Mouse (Mus musculus): ENCODE data around the gene Oas3. TPM values are rescaled to one million over a fixed set of nuclear protein-coding genes. Genes with fewer than 3 reads are reported as not detected.

Gene Oas3
- polyA plus RNA-seq, 1 experiment from 2014 or later = 0.09 TPM

GRCm38 (mm10) chr5:120749688-120750087, 27.8 kb downstream of the Oas3 start, which contains the start of gene Oas2:
Oas2 (minus strand) TSS chr5:120749853.
- no peaks in the 10 kb centered on the region for H3K9me3 ChIP-seq
- H3K9ac ChIP-seq = no peak within 1 kb of the TSS
- H3K36me3 ChIP-seq (replicated peaks) = no peaks in the 10 kb centered on the region
- no peak within 1 kb of the TSS for H3K4me3 ChIP-seq (replicated peaks)
- no peak within 1 kb of the TSS for H3K27ac ChIP-seq
- 0 out of 2 replicates have a peak, but pooled peaks cover 4% of the 10 kb centered on the region for H3K27me3 ChIP-seq
- WGBS = 71% methylated on average over 5 of the region's 5 CpGs
- H3K4me1 ChIP-seq = no peaks in the 10 kb centered on the region
- ATAC-seq (ENCODE audit: low FRiP score) = no peak
- H3K4me2 ChIP-seq = no peak within 1 kb of the TSS

GRCm38 (mm10) chr5:120746451-120746850, 31.0 kb downstream of the Oas3 start:
- 16% methylated on average over 5 of the region's 5 CpGs for WGBS
- no peak overlapping the region for H3K9ac ChIP-seq

GRCm38 (mm10) chr5:120742125-120742524, 35.3 kb downstream of the Oas3 start:
- Histone ChIP-seq H3K27ac (no peak overlapping the region), H3K27me3 (peaks cover 17% of the 10 kb centered on the region; the same call in 1 of the 2 replicates), H3K4me2 (no peak overlapping the region), H3K9me3 (no peaks in the 10 kb centered on the region), H3K4me3 (replicated peaks) (no peak overlapping the region), H3K36me3 (replicated peaks) (no peaks in the 10 kb centered on the region), H3K9ac (no peak overlapping the region), H3K4me1 (no peaks in the 10 kb centered on the region)
- whole genome bisulfite sequencing = 27% methylated on average over 4 of the region's 4 CpGs
- ATAC-seq (ENCODE audit: low FRiP score) = no peak

More at GRCm38 (mm10) chr5:120746451-120746850, 31.0 kb downstream of the Oas3 start:
- H3K4me1 ChIP-seq = no peaks in the 10 kb centered on the region
- no peak overlapping the region for H3K4me3 ChIP-seq (replicated peaks)
- H3K4me2 ChIP-seq = no peak overlapping the region
- no peak for ATAC-seq (ENCODE audit: low FRiP score)
- peaks cover 13% of the 10 kb centered on the region; the same call in 1 of the 2 replicates for H3K27me3 ChIP-seq
- H3K27ac ChIP-seq = no peak overlapping the region
- H3K9me3 ChIP-seq = no peaks in the 10 kb centered on the region
- no peaks in the 10 kb centered on the region for H3K36me3 ChIP-seq (replicated peaks)

- no peak overlapping the region for H3K9ac ChIP-seq
- no peaks in the 10 kb centered on the region for H3K27me3 ChIP-seq
- H3K27ac ChIP-seq = no peak overlapping the region
- 69% methylated on average over 14 of the region's 14 CpGs for WGBS
- no peak overlapping the region for H3K4me3 ChIP-seq (replicated peaks)
- H3K4me1 ChIP-seq = peaks cover 8% of the 10 kb centered on the region; the same call in 1 of the 2 replicates
- no peak overlapping the region for H3K4me2 ChIP-seq
- no peaks in the 10 kb centered on the region for H3K36me3 ChIP-seq (replicated peaks)
- no peaks in the 10 kb centered on the region for H3K9me3 ChIP-seq
- ATAC-seq (ENCODE audit: low FRiP score) = no peak
Observed at GRCm38 (mm10) chr5:120734380-120734990, 43.0 kb downstream of the Oas3 start.

- no peak for ATAC-seq (ENCODE audit: low FRiP score)
Observed at GRCm38 (mm10) chr5:120733696-120734095, 43.8 kb downstream of the Oas3 start.

GRCm38 (mm10) chr5:120732740-120733139, 44.7 kb downstream of the Oas3 start:
- Histone ChIP-seq H3K4me2 (no peak overlapping the region), H3K9ac (no peak overlapping the region), H3K36me3 (replicated peaks) (no peaks in the 10 kb centered on the region), H3K9me3 (no peaks in the 10 kb centered on the region), H3K27ac (no peak overlapping the region), H3K27me3 (0 out of 2 replicates have a peak, but pooled peaks cover 8% of the 10 kb centered on the region), H3K4me1 (peaks cover 8% of the 10 kb centered on the region; the same call in 1 of the 2 replicates), H3K4me3 (replicated peaks) (no peak overlapping the region)
- 67% methylated on average over 1 of the region's 1 CpGs for WGBS
- no peak for ATAC-seq (ENCODE audit: low FRiP score)

More at GRCm38 (mm10) chr5:120733696-120734095, 43.8 kb downstream of the Oas3 start:
- no peak overlapping the region for H3K4me3 ChIP-seq (replicated peaks)
- peaks cover 8% of the 10 kb centered on the region; the same call in 1 of the 2 replicates for H3K4me1 ChIP-seq
- H3K9ac ChIP-seq = no peak overlapping the region
- 0 out of 2 replicates have a peak, but pooled peaks cover 5% of the 10 kb centered on the region for H3K27me3 ChIP-seq
- WGBS = 90% methylated on average over 3 of the region's 3 CpGs
- no peak overlapping the region for H3K4me2 ChIP-seq
- no peak overlapping the region for H3K27ac ChIP-seq
- H3K9me3 ChIP-seq = no peaks in the 10 kb centered on the region
- no peaks in the 10 kb centered on the region for H3K36me3 ChIP-seq (replicated peaks)

- Histone ChIP-seq H3K36me3 (replicated peaks) (no peaks in the 10 kb centered on the region), H3K9ac (no peak overlapping the region), H3K9me3 (no peaks in the 10 kb centered on the region), H3K27me3 (0 out of 2 replicates have a peak, but pooled peaks cover 8% of the 10 kb centered on the region), H3K4me1 (no peaks in the 10 kb centered on the region; the same call in 1 of the 2 replicates), H3K4me3 (replicated peaks) (no peak overlapping the region), H3K27ac (no peak overlapping the region), H3K4me2 (no peak overlapping the region)
- no peak for ATAC-seq (ENCODE audit: low FRiP score)
- 74% methylated on average over 10 of the region's 10 CpGs for WGBS
Observed at GRCm38 (mm10) chr5:120729319-120729718, 48.1 kb downstream of the Oas3 start.

- Histone ChIP-seq H3K27me3 (0 out of 2 replicates have a peak, but pooled peaks cover 8% of the 10 kb centered on the region), H3K9me3 (no peaks in the 10 kb centered on the region), H3K36me3 (replicated peaks) (no peaks in the 10 kb centered on the region), H3K4me1 (no peaks in the 10 kb centered on the region), H3K4me2 (no peak overlapping the region), H3K4me3 (replicated peaks) (no peak overlapping the region), H3K9ac (no peak overlapping the region), H3K27ac (no peak overlapping the region)
- no peak for ATAC-seq (ENCODE audit: low FRiP score)
- WGBS = 64% methylated on average over 12 of the region's 12 CpGs
Observed at GRCm38 (mm10) chr5:120725811-120726455, 51.5 kb downstream of the Oas3 start.

- 61% methylated on average over 7 of the region's 7 CpGs for WGBS
- no peak for ATAC-seq (ENCODE audit: low FRiP score)
Observed at GRCm38 (mm10) chr5:120721005-120721404, 56.5 kb downstream of the Oas3 start.

GRCm38 (mm10) chr5:120718600-120719378, 58.7 kb downstream of the Oas3 start:
- Histone ChIP-seq H3K4me2 (no peak overlapping the region), H3K4me3 (replicated peaks) (no peak overlapping the region), H3K27me3 (peaks cover 31% of the 10 kb centered on the region), H3K36me3 (replicated peaks) (no peaks in the 10 kb centered on the region), H3K9ac (no peak overlapping the region), H3K9me3 (no peaks in the 10 kb centered on the region), H3K27ac (no peak overlapping the region), H3K4me1 (peaks cover 4% of the 10 kb centered on the region; the same call in 1 of the 2 replicates)
- no peak for ATAC-seq (ENCODE audit: low FRiP score)
- 68% methylated on average over 12 of the region's 15 CpGs for WGBS

More at GRCm38 (mm10) chr5:120721005-120721404, 56.5 kb downstream of the Oas3 start:
- H3K4me1 ChIP-seq = peaks cover 4% of the 10 kb centered on the region; the same call in 1 of the 2 replicates
- H3K4me2 ChIP-seq = no peak overlapping the region
- no peak overlapping the region for H3K27ac ChIP-seq
- H3K9ac ChIP-seq = no peak overlapping the region
- no peak overlapping the region for H3K4me3 ChIP-seq (replicated peaks)
- no peaks in the 10 kb centered on the region for H3K36me3 ChIP-seq (replicated peaks)
- peaks cover 9% of the 10 kb centered on the region; the same call in 1 of the 2 replicates for H3K27me3 ChIP-seq
- no peaks in the 10 kb centered on the region for H3K9me3 ChIP-seq

GRCm38 (mm10) chr5:120717136-120717535, 60.3 kb downstream of the Oas3 start:
- Histone ChIP-seq H3K4me3 (replicated peaks) (no peak overlapping the region), H3K36me3 (replicated peaks) (no peaks in the 10 kb centered on the region), H3K4me1 (peaks cover 4% of the 10 kb centered on the region; the same call in 1 of the 2 replicates), H3K27ac (no peak overlapping the region), H3K27me3 (peaks cover 47% of the 10 kb centered on the region), H3K9me3 (no peaks in the 10 kb centered on the region), H3K4me2 (no peak overlapping the region), H3K9ac (no peak overlapping the region)
- WGBS = 79% methylated on average over 10 of the region's 10 CpGs
- ATAC-seq (ENCODE audit: low FRiP score) = no peak

- WGBS = 3% methylated on average over 16 of the region's 16 CpGs
- Histone ChIP-seq H3K9ac (no peak overlapping the region), H3K27ac (no peak overlapping the region), H3K27me3 (peaks cover 75% of the 10 kb centered on the region), H3K9me3 (no peaks in the 10 kb centered on the region), H3K4me3 (replicated peaks) (no peak overlapping the region), H3K4me1 (peaks cover 25% of the 10 kb centered on the region), H3K4me2 (0 out of 2 replicates have a peak overlapping the region, but pooled peaks have one; percentile 6), H3K36me3 (replicated peaks) (no peaks in the 10 kb centered on the region)
- ATAC-seq (ENCODE audit: low FRiP score) = no peak
Observed at GRCm38 (mm10) chr5:120714314-120714713, 63.1 kb downstream of the Oas3 start.
